Mouse (Mus musculus) heart, adult 8-10 months (tissue): ENCODE results near the gene S100a16. TPM values are rescaled to one million over a fixed set of nuclear protein-coding genes. Genes with fewer than 3 reads are reported as not detected.

ENCODE experiments used
- DNase-seq: peaks from one replicate; pipeline ENCODE4 v3.0.0; 2022; ENCODE audit warnings: low spot score
- total RNA-seq, 4 experiments: library from RNA; stranded (reverse); gene quantifications; 2 replicates each; pipeline ENCODE4 v1.2.4; 2022

The S100a16 gene
- total RNA-seq, 4 experiments from 2014 or later, result 59.8 to 77.4 (median 72.4) TPM

- no peak for DNase-seq
These were observed 19.3 kb upstream of the S100a16 start for GRCm38 (mm10) chr3:90517711-90518110.

GRCm38 (mm10) chr3:90525421-90525820 is 11.6 kb upstream of the S100a16 start:
- peak; percentile 76 for DNase-seq

DNA sequence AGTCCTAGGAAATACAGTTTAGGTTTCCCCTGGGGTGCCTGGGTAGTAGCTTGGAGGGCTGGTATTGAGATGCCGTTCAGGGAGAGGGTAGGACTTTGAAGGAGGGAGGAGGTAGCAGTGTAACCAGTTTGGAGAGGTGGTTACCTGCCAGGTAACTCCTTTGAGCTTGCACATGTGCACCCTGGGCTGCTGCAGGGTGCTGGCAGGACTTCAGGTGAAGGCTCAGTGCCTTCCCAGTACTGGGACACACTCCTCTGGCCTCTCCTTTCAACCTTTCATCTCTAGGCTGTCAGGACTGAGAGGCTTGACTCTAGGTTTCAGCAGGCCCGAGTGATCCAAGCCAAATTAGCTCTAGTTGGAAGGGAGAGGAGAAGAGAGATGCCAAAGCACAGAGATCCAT is 11.0 kb upstream of the S100a16 start:
- no peak for DNase-seq

DNA sequence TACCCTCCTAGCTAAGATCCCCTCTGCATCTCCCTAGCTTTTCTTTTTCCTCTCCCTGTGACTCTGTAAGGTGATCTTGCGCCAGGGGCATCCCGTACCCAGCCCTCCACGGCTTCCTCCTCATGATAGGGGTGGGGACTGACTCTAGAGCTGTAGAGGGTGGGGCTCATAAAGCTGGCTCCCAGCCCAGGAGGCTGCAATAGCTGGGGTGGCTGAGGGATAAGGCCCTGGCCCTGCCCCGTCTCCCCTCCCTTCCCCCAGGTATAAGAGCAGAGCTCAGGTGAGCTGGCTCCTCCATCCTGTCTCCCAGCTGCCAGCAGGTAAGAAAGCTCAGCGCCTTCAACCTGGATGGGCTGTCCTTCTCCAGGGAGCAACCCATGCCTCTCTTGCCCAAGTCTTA is 10.5 kb upstream of the S100a16 start, which contains the start of gene S100a14:
Gene S100a14, plus strand, starts transcription at position 277 of the 400 bp plus-strand sequence.
- no peak for DNase-seq

DNA sequence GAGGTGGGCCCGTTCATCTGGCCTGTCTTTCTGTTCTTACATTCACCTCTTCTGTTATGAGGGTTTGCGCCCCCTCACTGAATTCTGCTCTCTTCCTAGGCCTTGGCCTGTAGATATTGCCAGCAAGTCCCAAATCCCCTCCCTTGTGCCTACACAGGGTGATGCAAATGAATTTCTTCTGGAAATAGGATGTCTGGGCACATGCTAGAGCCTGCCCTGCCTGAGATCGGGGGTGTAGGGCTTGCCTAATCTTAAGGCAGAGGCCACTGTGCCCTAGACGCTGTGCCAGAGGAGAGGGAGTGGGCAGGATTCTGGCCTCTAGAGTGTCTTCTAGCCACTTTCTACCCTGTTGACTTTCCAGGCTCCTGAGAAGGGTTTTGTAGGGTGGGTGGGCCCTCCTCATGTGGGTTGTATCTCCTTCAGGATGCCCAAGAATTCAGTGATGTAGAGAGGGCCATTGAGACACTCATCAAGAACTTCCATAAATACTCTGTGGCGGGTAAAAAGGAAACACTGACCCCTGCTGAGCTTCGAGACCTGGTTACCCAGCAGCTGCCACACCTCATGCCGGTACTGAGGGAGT is 9.7 kb upstream of the S100a16 start:
- no peak for DNase-seq

DNA sequence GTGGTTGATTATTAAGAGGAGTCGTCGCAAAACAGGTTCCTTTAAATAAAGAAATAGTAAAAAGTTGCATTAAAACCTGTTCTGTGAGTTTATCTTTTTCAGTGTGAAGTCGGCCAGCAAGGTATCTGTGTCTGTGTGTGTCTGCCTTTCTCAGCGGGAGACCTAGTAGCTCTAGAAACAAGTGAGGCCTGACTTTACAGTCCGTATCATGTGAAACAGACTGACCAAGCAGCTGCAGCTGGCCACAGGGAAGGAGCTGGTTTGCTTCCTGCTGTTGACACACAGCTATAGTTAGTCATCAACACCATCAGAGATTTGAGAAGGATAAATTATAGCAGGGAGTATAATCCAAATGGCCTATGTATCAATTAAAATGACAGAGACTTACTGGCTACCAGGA is 5.3 kb upstream of the S100a16 start:
- no peak for DNase-seq

GRCm38 (mm10) chr3:90535446-90535845 is 1.6 kb upstream of the S100a16 start:
- no peak for DNase-seq

- DNase-seq, result no peak
These were observed 847 bp downstream of the S100a16 start for GRCm38 (mm10) chr3:90537905-90538296.

DNA sequence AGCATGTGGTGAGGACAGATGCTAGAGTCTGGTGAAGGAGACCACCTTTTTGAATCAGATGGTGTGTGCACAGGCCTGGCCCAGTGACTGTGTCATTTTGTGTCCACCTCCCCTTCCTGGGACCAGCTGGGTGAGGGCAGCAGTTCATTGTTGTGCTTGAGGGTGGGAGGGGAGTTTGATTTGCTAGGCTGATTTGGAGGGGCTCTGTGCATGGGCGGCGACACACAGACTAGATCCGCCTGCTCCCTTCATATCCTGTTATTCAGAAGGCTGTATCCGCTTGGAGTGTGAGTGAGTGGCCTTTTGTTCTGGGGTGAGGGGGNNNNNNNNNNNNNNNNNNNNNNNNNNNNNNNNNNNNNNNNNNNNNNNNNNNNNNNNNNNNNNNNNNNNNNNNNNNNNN is 3.9 kb downstream of the S100a16 start:
- peak; percentile 78 for DNase-seq

DNA sequence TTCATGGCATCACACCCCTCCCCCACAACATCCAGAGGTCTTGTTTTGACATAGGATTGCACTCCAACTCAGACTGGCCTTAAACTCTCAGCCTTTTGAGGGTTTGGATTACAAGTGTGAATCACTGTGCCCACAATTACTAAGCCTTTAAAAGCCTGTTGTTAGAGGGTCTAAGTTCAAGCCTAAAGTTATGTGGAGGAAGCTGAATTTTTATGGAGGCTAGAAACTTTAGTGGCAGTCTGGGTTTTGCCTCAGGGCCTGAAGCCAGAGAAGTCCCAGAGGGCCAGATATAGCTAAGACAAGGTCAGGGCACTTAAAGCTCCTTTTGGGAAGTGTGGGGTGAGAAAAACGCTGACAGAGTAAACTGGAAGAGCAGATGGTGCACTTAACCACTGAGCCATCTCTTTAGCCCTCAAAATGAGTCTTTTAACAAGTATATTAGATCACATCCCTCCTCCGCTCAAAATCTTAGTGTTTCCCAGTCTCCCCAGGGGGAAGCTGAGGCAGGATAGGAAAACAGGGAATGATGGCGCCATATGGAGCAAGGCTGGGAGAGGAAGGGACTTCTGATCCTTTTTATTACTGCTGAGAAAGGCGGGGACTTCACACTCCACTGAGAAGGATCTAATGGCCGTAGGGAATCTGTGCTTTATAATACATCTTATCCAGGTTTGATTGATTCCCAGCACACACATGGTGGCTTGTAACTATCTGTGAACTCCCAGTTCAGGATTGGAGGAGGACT is 12.8 kb downstream of the S100a16 start:
- DNase-seq, result no peak

GRCm38 (mm10) chr3:90550421-90550790 is 13.4 kb downstream of the S100a16 start:
- no peak for DNase-seq

DNA sequence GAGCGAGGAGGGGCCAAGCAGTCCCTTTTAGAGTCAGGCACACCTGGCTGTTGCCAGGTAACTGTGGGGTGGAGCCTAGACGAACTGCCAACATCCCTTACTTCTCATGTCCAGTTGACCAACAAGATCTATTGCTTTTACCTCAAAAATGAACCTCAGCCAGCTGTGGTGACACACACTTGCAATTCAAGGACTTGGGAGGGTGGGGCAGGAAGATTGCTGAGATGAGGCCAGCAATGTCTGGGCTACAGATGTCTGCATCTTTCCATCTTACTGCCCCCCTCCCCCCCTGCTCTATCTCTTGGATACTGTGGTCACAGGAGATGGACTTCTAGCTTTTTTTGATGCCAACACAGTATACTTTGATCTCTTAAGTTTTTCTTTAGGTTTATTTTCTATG is 15.2 kb downstream of the S100a16 start:
- no peak for DNase-seq

DNA sequence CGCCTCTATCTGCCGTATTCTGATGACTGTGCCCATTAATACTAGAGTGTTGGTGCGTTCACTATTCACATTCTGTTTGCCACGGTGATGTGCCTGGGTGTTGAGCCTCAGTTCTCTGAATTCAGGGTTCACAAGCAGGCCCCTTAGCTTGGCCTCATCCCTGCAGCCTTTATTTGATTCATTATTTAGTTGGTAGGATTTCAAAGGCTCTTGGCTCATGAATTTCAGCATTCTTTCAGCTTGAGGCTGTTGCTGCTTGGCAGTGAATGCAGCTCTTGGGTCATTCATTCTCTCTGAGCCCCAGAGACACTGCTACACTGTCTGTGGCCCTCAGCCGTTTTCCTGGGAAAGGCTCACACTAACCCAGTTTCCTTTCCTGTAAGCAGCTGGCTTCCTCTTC is 18.9 kb downstream of the S100a16 start:
- DNase-seq, result peak; percentile 45

GRCm38 (mm10) chr3:90560008-90560628 is 23.1 kb downstream of the S100a16 start, which contains the start of gene S100a3:
TSS of gene S100a3 (plus strand) at chr3:90560578.
- DNase-seq, result no peak

- peak; percentile 31 for DNase-seq
These were observed 37.6 kb downstream of the S100a16 start for GRCm38 (mm10) chr3:90574691-90575090.

- DNase-seq, result no peak
These were observed 38.3 kb downstream of the S100a16 start for GRCm38 (mm10) chr3:90575320-90575719.

DNA sequence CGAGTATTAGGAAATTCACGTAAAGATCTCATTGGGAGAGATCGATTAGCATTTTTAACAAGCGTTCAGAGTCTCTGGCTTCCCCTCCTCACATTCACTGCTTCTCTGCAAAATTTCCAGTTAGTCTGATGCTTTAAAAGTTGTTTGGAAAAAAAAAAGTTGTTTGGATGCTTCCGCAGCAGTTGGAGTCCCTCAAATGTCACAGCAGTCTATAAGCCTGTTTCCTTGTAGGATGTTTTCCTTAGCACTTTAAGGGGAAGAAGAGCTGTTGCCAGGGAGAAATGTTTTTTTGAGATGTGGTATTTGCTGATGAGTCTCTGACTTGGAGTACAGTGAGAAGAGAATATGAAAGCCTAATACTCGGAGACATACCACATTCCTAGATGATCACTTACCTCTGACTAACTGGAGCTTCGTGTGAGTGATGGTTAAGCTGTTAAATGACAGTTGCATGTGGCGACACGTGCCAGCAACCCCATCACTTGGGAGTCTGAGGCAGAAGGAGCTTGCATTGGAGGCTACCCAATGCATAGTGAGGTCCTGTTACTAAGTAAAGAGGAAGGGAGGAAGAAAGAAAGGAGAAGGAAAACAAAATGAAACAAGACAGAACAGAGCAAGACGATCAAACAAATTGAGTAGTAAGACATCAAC is 39.4 kb downstream of the S100a16 start:
- DNase-seq, result no peak

DNA sequence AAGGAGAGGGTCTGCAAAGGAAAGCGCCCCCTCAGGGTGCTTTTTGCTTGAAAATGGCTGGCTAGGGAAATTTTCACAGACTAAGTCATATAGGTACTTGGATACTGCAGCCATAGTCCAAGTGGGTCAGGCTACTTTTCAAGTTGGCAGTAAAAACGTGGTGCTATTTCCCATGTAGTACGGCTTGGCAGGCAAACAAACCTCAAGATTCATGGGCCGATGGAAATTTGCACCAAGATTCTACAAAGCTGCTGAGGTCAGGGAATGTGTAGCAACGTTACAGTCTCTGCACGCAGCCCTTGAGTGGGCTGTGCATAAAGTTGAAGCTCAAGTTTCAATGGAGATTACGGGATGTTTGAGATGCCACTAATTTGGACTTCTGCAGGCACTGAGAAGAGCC is 42.4 kb downstream of the S100a16 start:
- DNase-seq, result no peak

DNA sequence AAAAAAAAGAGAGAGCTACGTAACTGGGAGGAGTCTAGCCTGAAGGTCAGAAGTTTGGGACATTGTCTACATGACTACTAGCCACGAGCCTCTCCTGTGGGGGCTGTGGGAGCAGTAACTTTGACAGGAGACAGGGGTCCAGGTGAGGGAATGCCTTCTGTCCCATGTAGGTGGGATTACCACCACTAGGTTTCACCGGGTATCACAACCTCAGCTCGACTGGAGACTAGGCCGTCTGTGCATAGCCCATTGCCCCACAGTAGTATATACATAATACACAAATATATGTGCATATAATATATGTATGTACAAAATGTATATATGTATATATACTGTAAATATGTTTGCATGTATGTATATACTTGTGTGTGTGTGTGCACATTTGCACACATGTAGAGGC is 44.1 kb downstream of the S100a16 start:
- DNase-seq, result no peak

GRCm38 (mm10) chr3:90582156-90582555 is 45.1 kb downstream of the S100a16 start:
- DNase-seq, result no peak

GRCm38 (mm10) chr3:90582556-90582955 is 45.5 kb downstream of the S100a16 start:
- DNase-seq, result no peak

DNA sequence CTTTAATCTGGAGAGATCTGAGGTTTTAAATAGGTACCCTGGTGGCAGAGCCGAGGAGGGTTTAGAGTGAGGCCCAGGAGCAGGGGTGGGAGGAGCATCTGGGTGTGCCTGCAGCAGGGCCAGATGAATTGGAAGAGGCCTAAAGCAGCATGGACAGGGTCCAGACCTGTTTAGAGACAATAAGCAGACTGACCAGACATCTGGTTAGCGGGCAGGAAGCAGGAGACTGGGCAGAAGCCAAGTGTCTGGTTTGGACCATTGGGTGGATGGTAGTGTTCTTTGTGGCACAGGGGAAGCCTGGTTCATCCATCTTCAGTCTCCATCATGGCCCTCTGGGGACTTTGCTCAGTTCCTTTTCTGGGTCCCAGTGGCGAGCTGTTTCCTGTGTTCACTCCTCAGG is 46.8 kb downstream of the S100a16 start:
- peak; percentile 66 for DNase-seq
